8 mouse cellular contexts compared by ENCODE assay signal in the genomic region with DNA sequence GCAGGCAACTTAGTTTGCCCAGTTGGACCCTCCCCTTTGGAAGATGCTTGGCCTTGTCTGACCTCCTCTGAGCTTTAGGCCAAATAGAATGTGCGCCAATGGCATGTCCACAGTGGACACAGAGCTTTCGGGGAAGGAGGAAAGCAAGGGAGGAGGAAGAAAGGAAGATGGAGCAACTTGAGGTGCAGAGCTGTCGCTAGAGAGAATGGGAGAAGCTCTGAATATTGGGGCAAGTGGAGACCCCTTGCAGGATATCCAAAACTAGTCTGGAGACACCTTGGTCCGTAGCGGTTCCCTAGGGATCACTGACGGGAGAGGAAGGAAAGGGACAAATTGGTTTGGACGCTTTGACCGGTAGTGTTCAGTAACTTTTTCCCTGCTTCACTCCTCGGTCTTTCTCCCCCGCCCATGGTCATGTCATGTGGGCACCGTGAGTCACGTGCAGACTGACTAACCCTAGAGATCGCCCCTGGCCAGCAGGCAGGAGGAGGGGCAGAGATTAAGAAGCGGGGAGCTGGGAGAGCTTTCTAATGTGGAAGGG. TPM values are rescaled to one million over a fixed set of nuclear protein-coding genes. Genes with fewer than 3 reads are reported as not detected.
DNase-seq lines count a peak whose midpoint lies in the region; ATAC-seq and TF ChIP-seq lines count a peak whose summit lies in the region.

No protein-coding gene starts in this region.

- H3K27ac ChIP-seq in hindbrain, embryonic 12.5 days: no peak overlapping the region
- H3K27ac ChIP-seq in lung, embryonic 16.5 days (ENCODE audit: low read length): no peak overlapping the region

- ATAC-seq in hindbrain, embryonic 12.5 days (ENCODE audit: low FRiP score): peak; percentile 14; the same call in 1 of the 2 replicates
- ATAC-seq in lung, embryonic 16.5 days (ENCODE audit: low read depth): no peak
- no peak for ATAC-seq in erythroid progenitor cell, adult 5-6 weeks (replicated peaks; ENCODE audit: low FRiP score, poor library complexity, severe bottlenecking)

- peak overlapping the region; percentile 70 for H3K9ac ChIP-seq in hindbrain, embryonic 12.5 days
- H3K9ac ChIP-seq in lung, embryonic 16.5 days (ENCODE audit: low read length): peak overlapping the region; percentile 67; the same call in 1 of the 2 replicates

- no peaks in the 10 kb centered on the region for H3K36me3 ChIP-seq in E14TG2a.4 (ENCODE audit: insufficient read depth, low read length)
- no peaks in the 10 kb centered on the region for H3K36me3 ChIP-seq in hindbrain, embryonic 12.5 days
- H3K36me3 ChIP-seq in lung, embryonic 16.5 days (ENCODE audit: control insufficient read depth, insufficient read depth, low read length): no peaks in the 10 kb centered on the region

- peak; percentile 83 for DNase-seq in cerebellum, adult 9-11 months
- peak; percentile 6 to 28 for DNase-seq in frontal cortex, postnatal 25 days (ENCODE audit: low spot score in 2 of 2)
- DNase-seq in layer of hippocampus, postnatal 10 days (ENCODE audit: low spot score in 2 of 2): peak; percentile 27 to 41
- peak; percentile 75 for DNase-seq in right cerebral cortex, adult 18-20 months

- H3K27me3 ChIP-seq in E14TG2a.4 (ENCODE audit: insufficient read depth, low read length): peaks cover 39% of the 10 kb centered on the region
- no peaks in the 10 kb centered on the region for H3K27me3 ChIP-seq in hindbrain, embryonic 12.5 days
- H3K27me3 ChIP-seq in lung, embryonic 16.5 days (ENCODE audit: control insufficient read depth, insufficient read depth, low read depth, low read length): no peaks in the 10 kb centered on the region; the same call in 1 of the 2 replicates

- H3K4me2 ChIP-seq in hindbrain, embryonic 12.5 days (replicated peaks): peak overlapping the region; percentile 93
- H3K4me2 ChIP-seq in lung, embryonic 16.5 days (ENCODE audit: low read depth, low read length): peak overlapping the region; percentile 93

- peaks cover 27% of the 10 kb centered on the region for H3K4me1 ChIP-seq in E14TG2a.4 (replicated peaks; ENCODE audit: low read depth, low read length)
- peaks cover 16% of the 10 kb centered on the region; the same call in 1 of the 2 replicates for H3K4me1 ChIP-seq in hindbrain, embryonic 12.5 days
- peaks cover 3% of the 10 kb centered on the region; the same call in 1 of the 2 replicates for H3K4me1 ChIP-seq in lung, embryonic 16.5 days (replicated peaks; ENCODE audit: control insufficient read depth, insufficient read depth, low read length)

- WGBS in hindbrain, embryonic 12.5 days: 2% methylated on average over 14 of the region's 14 CpGs
- 0% methylated on average over 14 of the region's 14 CpGs for WGBS in lung, embryonic 16.5 days

- H3K4me3 ChIP-seq in E14TG2a.4 (replicated peaks; ENCODE audit: low read length): peak overlapping the region; percentile 85
- H3K4me3 ChIP-seq in hindbrain, embryonic 12.5 days: peak overlapping the region; percentile 72
- H3K4me3 ChIP-seq in lung, embryonic 16.5 days (ENCODE audit: low read length): peak overlapping the region; percentile 69

- no peak for TF ChIP-seq CTCF in E14TG2a.4 (conservative IDR thresholded peaks at IDR 0.05; ENCODE audit: low read length)

- no peaks in the 10 kb centered on the region for H3K9me3 ChIP-seq in E14TG2a.4 (ENCODE audit: low read length)
- H3K9me3 ChIP-seq in hindbrain, embryonic 12.5 days (replicated peaks): no peaks in the 10 kb centered on the region
- H3K9me3 ChIP-seq in lung, embryonic 16.5 days (ENCODE audit: control insufficient read depth, low read length): no peaks in the 10 kb centered on the region

RNA-seq across cellular contexts. Expression of a gene that starts 1.0 kb away (rescaled TPM):
- polyA plus RNA-seq in hindbrain, embryonic 12.5 days (2016; fragmentation: Nextera tagmentation; extraction: Ambion mirVana): 16.6 and 18.5 TPM in 2 replicates
- total RNA-seq in layer of hippocampus, postnatal 10 days (2021): 10 to 100 TPM; 92.3 to 96.4 TPM
- polyA plus RNA-seq in lung, embryonic 16.5 days (2015; fragmentation: Nextera tagmentation; extraction: Ambion mirVana): 2.5 and 4.0 TPM in 2 replicates
- total RNA-seq in erythroid progenitor cell, adult 5-6 weeks (2015; ENCODE audit: low replicate concordance): not detected in 2 replicates
- 2.8 TPM in 1 of 2 replicates, not detected in the other for total RNA-seq in erythroid progenitor cell, adult 5-6 weeks (2017; ENCODE audit: low replicate concordance)

Comparison
In these comparisons a context has a peak if more than half of its experiments do, and no peak if none do; other contexts are left out.
1. DNase-seq: peak in every context shown above with its lines; median percentile 83 in cerebellum, adult 9-11 months; 75 in right cerebral cortex, adult 18-20 months; 34 in layer of hippocampus, postnatal 10 days; 17 in frontal cortex, postnatal 25 days.
2. RNA of a gene that starts 1.0 kb away (total RNA-seq): 92.3 to 96.4 TPM in layer of hippocampus, postnatal 10 days; 2.8 TPM in erythroid progenitor cell, adult 5-6 weeks; every median in the first group is over 10 times any median in the second.
3. Peak in every context shown above with its lines, with median percentiles within 50 percentile points of each other: H3K4me3 ChIP-seq.